Mouse (Mus musculus) neural tube, embryonic 13.5 days (tissue): ENCODE data around the gene Spon1. TPM values are rescaled to one million over a fixed set of nuclear protein-coding genes. Genes with fewer than 3 reads are reported as not detected.

Experiments
- ATAC-seq: fragments of 200-750 bp; cut with Nextera tagmentation; 2 replicates; pipeline ENCODE4 v1.8.0; 2017; ENCODE audit warnings: low read depth, mild to moderate bottlenecking, moderate TSS enrichment, moderate library complexity
- H3K27ac ChIP-seq: fragments of 300-500 bp; sonication (generic); replicated peaks from 2 replicates; pipeline ENCODE4 v1.5.1; 2015; ENCODE audit warnings: moderate library complexity, mild to moderate bottlenecking, inconsistent platforms
- H3K27me3 ChIP-seq: fragments of 300-500 bp; sonication (generic); 2 replicates; pipeline ENCODE4 v1.6.1; 2015; ENCODE audit warnings: mild to moderate bottlenecking, inconsistent platforms
- H3K36me3 ChIP-seq: fragments of 300-500 bp; sonication (generic); 2 replicates; pipeline ENCODE4 v1.6.1; 2015; ENCODE audit warnings: mild to moderate bottlenecking, inconsistent platforms
- H3K4me1 ChIP-seq: fragments of 300-500 bp; sonication (generic); replicated peaks from 2 replicates; pipeline ENCODE4 v1.6.1; 2015; ENCODE audit warnings: inconsistent platforms
- H3K4me2 ChIP-seq: fragments of 300-500 bp; sonication (generic); 2 replicates; pipeline ENCODE4 v1.6.1; 2015; ENCODE audit warnings: inconsistent platforms, mild to moderate bottlenecking, moderate library complexity
- H3K4me3 ChIP-seq: fragments of 300-500 bp; sonication (generic); 2 replicates; pipeline ENCODE4 v1.5.1; 2015; ENCODE audit warnings: mild to moderate bottlenecking, inconsistent platforms
- H3K9ac ChIP-seq: fragments of 300-500 bp; sonication (generic); 2 replicates; pipeline ENCODE4 v1.6.1; 2015; ENCODE audit warnings: moderate library complexity, mild to moderate bottlenecking, inconsistent platforms
- H3K9me3 ChIP-seq: fragments of 300-500 bp; sonication (generic); 2 replicates; pipeline ENCODE4 v1.6.1; 2016; ENCODE audit warnings: inconsistent platforms
- WGBS: fragments of 180-500 bp; shearing (Covaris S2); methylation state at CpG from one replicate; pipeline ENCODE4 v1.1.7; 2015; 5-methylcytosine and 5-hydroxymethylcytosine counted together
- polyA plus RNA-seq: library from polyadenylated mRNA; unstranded; fragments of >200 nt; fragmentation: Nextera tagmentation; extraction: Ambion mirVana; gene quantifications from 2 replicates; pipeline ENCODE4 v1.2.1, GENCODE M21; 2015

Spon1 gene
- polyA plus RNA-seq, 1 experiment from 2014 or later: 93.0 TPM

GRCm38 (mm10) chr7:114074133-114074532, 308.3 kb downstream of the Spon1 start:
- peaks cover 15% of the 10 kb centered on the region for H3K4me1 ChIP-seq
- no peaks in the 10 kb centered on the region for H3K36me3 ChIP-seq
- H3K9ac ChIP-seq: no peak overlapping the region
- H3K9me3 ChIP-seq: no peaks in the 10 kb centered on the region
- no peak overlapping the region for H3K4me3 ChIP-seq
- no peak for ATAC-seq
- 52% methylated on average over 7 of the region's 7 CpGs for WGBS
- H3K4me2 ChIP-seq: no peak overlapping the region
- H3K27me3 ChIP-seq: no peaks in the 10 kb centered on the region
- no peak overlapping the region for H3K27ac ChIP-seq

- no peak overlapping the region for H3K9ac ChIP-seq
- H3K27me3 ChIP-seq: no peaks in the 10 kb centered on the region
- WGBS: 84% methylated on average over 2 of the region's 2 CpGs
- H3K4me1 ChIP-seq: peaks cover 15% of the 10 kb centered on the region
- no peak overlapping the region for H3K27ac ChIP-seq
- no peak overlapping the region for H3K4me2 ChIP-seq
- no peaks in the 10 kb centered on the region for H3K9me3 ChIP-seq
- no peak for ATAC-seq
- no peaks in the 10 kb centered on the region for H3K36me3 ChIP-seq
- no peak overlapping the region for H3K4me3 ChIP-seq
Observed at GRCm38 (mm10) chr7:114074595-114074994, 308.8 kb downstream of the Spon1 start.

- Histone ChIP-seq H3K4me3 (no peak overlapping the region), H3K36me3 (no peaks in the 10 kb centered on the region), H3K4me2 (no peak overlapping the region), H3K27ac (no peak overlapping the region), H3K9ac (no peak overlapping the region), H3K27me3 (no peaks in the 10 kb centered on the region), H3K4me1 (no peaks in the 10 kb centered on the region), H3K9me3 (no peaks in the 10 kb centered on the region)
- no peak for ATAC-seq
- 92% methylated on average over 4 of the region's 4 CpGs for WGBS
Observed at GRCm38 (mm10) chr7:114079343-114079742, 313.5 kb downstream of the Spon1 start.

GRCm38 (mm10) chr7:114080250-114080649, 314.5 kb downstream of the Spon1 start:
- WGBS: 97% methylated on average over 5 of the region's 5 CpGs

GRCm38 (mm10) chr7:114081633-114082420, 316.0 kb downstream of the Spon1 start:
- H3K9ac ChIP-seq: no peak overlapping the region
- ATAC-seq: no peak
- no peaks in the 10 kb centered on the region for H3K27me3 ChIP-seq
- H3K4me1 ChIP-seq: peaks cover 6% of the 10 kb centered on the region
- no peak overlapping the region for H3K4me2 ChIP-seq
- H3K4me3 ChIP-seq: no peak overlapping the region
- no peaks in the 10 kb centered on the region for H3K9me3 ChIP-seq
- WGBS: 85% methylated on average over 21 of the region's 21 CpGs
- no peak overlapping the region for H3K27ac ChIP-seq
- H3K36me3 ChIP-seq: no peaks in the 10 kb centered on the region

More at GRCm38 (mm10) chr7:114080250-114080649, 314.5 kb downstream of the Spon1 start:
- no peaks in the 10 kb centered on the region for H3K27me3 ChIP-seq
- H3K9me3 ChIP-seq: no peaks in the 10 kb centered on the region
- H3K4me2 ChIP-seq: no peak overlapping the region
- H3K4me1 ChIP-seq: no peaks in the 10 kb centered on the region
- ATAC-seq: no peak
- no peak overlapping the region for H3K9ac ChIP-seq
- H3K27ac ChIP-seq: no peak overlapping the region
- no peaks in the 10 kb centered on the region for H3K36me3 ChIP-seq
- no peak overlapping the region for H3K4me3 ChIP-seq

GRCm38 (mm10) chr7:114083088-114083487, 317.3 kb downstream of the Spon1 start:
- Histone ChIP-seq H3K4me1 (peaks cover 17% of the 10 kb centered on the region), H3K27ac (no peak overlapping the region), H3K4me2 (no peak overlapping the region), H3K4me3 (no peak overlapping the region), H3K9ac (no peak overlapping the region), H3K36me3 (no peaks in the 10 kb centered on the region), H3K27me3 (no peaks in the 10 kb centered on the region), H3K9me3 (no peaks in the 10 kb centered on the region)
- WGBS: 94% methylated on average over 2 of the region's 2 CpGs
- ATAC-seq: no peak

GRCm38 (mm10) chr7:114083760-114084159, 318.0 kb downstream of the Spon1 start:
- WGBS: 80% methylated on average over 3 of the region's 3 CpGs
- ATAC-seq: no peak
- Histone ChIP-seq H3K27ac (no peak overlapping the region), H3K36me3 (no peaks in the 10 kb centered on the region), H3K4me1 (peaks cover 23% of the 10 kb centered on the region), H3K4me3 (no peak overlapping the region), H3K9me3 (no peaks in the 10 kb centered on the region), H3K4me2 (no peak overlapping the region), H3K27me3 (no peaks in the 10 kb centered on the region), H3K9ac (no peak overlapping the region)

GRCm38 (mm10) chr7:114086021-114086710, 320.4 kb downstream of the Spon1 start:
- no peak overlapping the region for H3K27ac ChIP-seq
- no peaks in the 10 kb centered on the region for H3K36me3 ChIP-seq
- ATAC-seq: no peak
- peaks cover 26% of the 10 kb centered on the region for H3K4me1 ChIP-seq
- no peaks in the 10 kb centered on the region for H3K9me3 ChIP-seq
- no peak overlapping the region for H3K9ac ChIP-seq
- WGBS: 79% methylated on average over 6 of the region's 6 CpGs
- no peaks in the 10 kb centered on the region for H3K27me3 ChIP-seq
- no peak overlapping the region for H3K4me2 ChIP-seq
- H3K4me3 ChIP-seq: no peak overlapping the region

GRCm38 (mm10) chr7:114087341-114087740, 321.5 kb downstream of the Spon1 start:
- H3K9me3 ChIP-seq: no peaks in the 10 kb centered on the region
- H3K4me2 ChIP-seq: no peak overlapping the region
- H3K36me3 ChIP-seq: no peaks in the 10 kb centered on the region
- no peak overlapping the region for H3K4me3 ChIP-seq
- WGBS: 40% methylated on average over 6 of the region's 6 CpGs
- no peak overlapping the region; the same call in 1 of the 2 replicates for H3K9ac ChIP-seq
- no peak for ATAC-seq
- H3K27ac ChIP-seq: no peak overlapping the region
- no peaks in the 10 kb centered on the region for H3K27me3 ChIP-seq
- peaks cover 26% of the 10 kb centered on the region for H3K4me1 ChIP-seq

GRCm38 (mm10) chr7:114087986-114088385, 322.2 kb downstream of the Spon1 start:
- Histone ChIP-seq H3K27ac (no peak overlapping the region), H3K4me2 (peak overlapping the region; percentile 13), H3K36me3 (no peaks in the 10 kb centered on the region), H3K9ac (no peak overlapping the region), H3K4me3 (no peak overlapping the region), H3K4me1 (peaks cover 26% of the 10 kb centered on the region), H3K9me3 (no peaks in the 10 kb centered on the region), H3K27me3 (no peaks in the 10 kb centered on the region)
- WGBS: 5% methylated on average over 11 of the region's 11 CpGs
- ATAC-seq: no peak

- no peak overlapping the region for H3K4me2 ChIP-seq
- 53% methylated on average over 5 of the region's 5 CpGs for WGBS
- no peak overlapping the region for H3K4me3 ChIP-seq
- H3K27me3 ChIP-seq: no peaks in the 10 kb centered on the region
- no peaks in the 10 kb centered on the region for H3K36me3 ChIP-seq
- peaks cover 26% of the 10 kb centered on the region for H3K4me1 ChIP-seq
- no peaks in the 10 kb centered on the region for H3K9me3 ChIP-seq
- no peak overlapping the region for H3K27ac ChIP-seq
- no peak overlapping the region for H3K9ac ChIP-seq
- no peak for ATAC-seq
Observed at GRCm38 (mm10) chr7:114088918-114089317, 323.1 kb downstream of the Spon1 start.

GRCm38 (mm10) chr7:114090231-114090630, 324.4 kb downstream of the Spon1 start:
- H3K4me2 ChIP-seq: no peak overlapping the region
- H3K4me3 ChIP-seq: no peak overlapping the region
- H3K9me3 ChIP-seq: no peaks in the 10 kb centered on the region
- 91% methylated on average over 3 of the region's 3 CpGs for WGBS
- H3K9ac ChIP-seq: no peak overlapping the region
- H3K27ac ChIP-seq: no peak overlapping the region
- H3K36me3 ChIP-seq: no peaks in the 10 kb centered on the region
- H3K4me1 ChIP-seq: peaks cover 26% of the 10 kb centered on the region
- no peaks in the 10 kb centered on the region for H3K27me3 ChIP-seq
- no peak for ATAC-seq
